Mouse (Mus musculus): ENCODE measurements around the gene Itga9.

DNA sequence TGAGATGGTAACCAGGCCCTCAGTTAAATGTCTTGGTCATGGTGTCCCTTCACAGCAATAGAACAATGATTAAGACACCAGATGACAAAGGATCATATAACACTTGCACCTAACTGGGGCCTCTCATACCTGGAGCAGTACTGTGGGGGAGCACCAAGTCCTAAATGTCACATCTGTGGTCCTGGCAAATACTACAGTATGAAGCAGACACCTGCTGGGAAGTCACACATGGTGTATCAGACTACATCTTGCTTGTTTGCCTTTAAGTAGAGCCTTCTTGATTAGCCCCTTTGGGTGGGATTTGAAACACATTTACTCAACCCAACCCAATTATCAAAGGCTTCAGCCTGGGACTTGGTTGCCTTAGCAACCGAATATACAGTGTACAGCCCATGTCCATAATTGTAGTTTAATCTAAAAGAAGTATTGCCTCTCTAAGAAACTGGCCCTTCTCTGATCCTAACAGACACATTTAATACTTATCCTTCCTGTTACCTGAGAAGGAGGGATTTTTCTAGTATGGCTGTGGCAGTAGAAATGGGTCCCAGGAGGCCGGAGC lies 170.5 kb downstream of the Itga9 start:
- TF ChIP-seq CTCF (IDR thresholded peaks at IDR 0.05; ENCODE audit: low read depth, low read length): no peak
- no peak for TF ChIP-seq POLR2A (IDR thresholded peaks at IDR 0.05; ENCODE audit: extremely low read depth, insufficient read depth, low read length)

Measured in liver, adult 2 months (tissue).